Mouse (Mus musculus): ENCODE results near the gene Stk32b. TPM values are rescaled to one million over a fixed set of nuclear protein-coding genes. Genes with fewer than 3 reads are reported as not detected.

The Stk32b gene
- total RNA-seq, 2 experiments from 2014 or later: not detected

Other genes starting within 250 kb of the Stk32b start
- gene Cytl1, start 18.3 kb upstream of the Stk32b start, total RNA-seq (2015; ENCODE audit: low replicate concordance): not detected in 2 replicates
- gene Cytl1, start 18.3 kb upstream of the Stk32b start, total RNA-seq (2017; ENCODE audit: low replicate concordance): not detected in 2 replicates
- not detected in 2 replicates for gene Msx1, start 107.4 kb upstream of the Stk32b start, total RNA-seq (2015; ENCODE audit: low replicate concordance)
- gene Msx1, start 107.4 kb upstream of the Stk32b start, total RNA-seq (2017; ENCODE audit: low replicate concordance): not detected in 2 replicates